Mouse (Mus musculus) CH12.LX (cell line): ENCODE measurements around the gene Aldh9a1. TPM values are rescaled to one million over a fixed set of nuclear protein-coding genes. Genes with fewer than 3 reads are reported as not detected.

Experiments used
- DNase-seq: peaks from one replicate; pipeline ENCODE4 v3.0.0-alpha.2; 2013; ENCODE audit errors: extremely low read depth
- H3K27ac ChIP-seq: 2 replicates; pipeline ENCODE4 v1.5.1; 2012; ENCODE audit warnings: low read depth, mild to moderate bottlenecking, control low read depth, moderate library complexity; ENCODE audit not compliant: insufficient read depth
- H3K27me3 ChIP-seq: replicated peaks from 2 replicates; pipeline ENCODE3; 2012; ENCODE audit warnings: inconsistent platforms
- H3K36me3 ChIP-seq, 2 experiments: replicated peaks in 1 of 2; 2 replicates each; pipeline versions ENCODE3 to v1.6.1; 2012; ENCODE audit warnings: inconsistent platforms in 1 of 2, low read length in 1 of 2, mild to moderate bottlenecking in 1 of 2, mixed read lengths in 1 of 2, moderate library complexity in 1 of 2; ENCODE audit not compliant: control insufficient read depth in 1 of 2, insufficient read depth in 1 of 2
- H3K4me1 ChIP-seq, 2 experiments: 2 replicates each; pipeline ENCODE4 v1.6.1; 2012; ENCODE audit warnings: inconsistent platforms in 1 of 2, moderate library complexity in 1 of 2; ENCODE audit not compliant: insufficient read depth in 2 of 2, control insufficient read depth in 1 of 2
- H3K4me2 ChIP-seq: 2 replicates; pipeline ENCODE4 v1.6.1; 2012; ENCODE audit warnings: low read depth, mild to moderate bottlenecking, control low read depth; ENCODE audit not compliant: poor library complexity, insufficient read depth, severe bottlenecking
- H3K4me3 ChIP-seq, 3 experiments: fragments of 150-350 bp in 1 of 3; sonication (generic) in 1 of 3; replicated peaks in 1 of 3; 2 replicates each; pipeline versions ENCODE3 to v1.5.1; 2011 to 2012; ENCODE audit warnings: low read depth in 2 of 3, low read length in 2 of 3, mild to moderate bottlenecking in 2 of 3, moderate library complexity in 2 of 3, control low read depth in 1 of 3, improper control_type of control experiment in 1 of 3, inconsistent platforms in 1 of 3, mixed read lengths in 1 of 3; ENCODE audit not compliant: poor library complexity in 1 of 3
- H3K79me2 ChIP-seq: replicated peaks from 2 replicates; pipeline ENCODE4 v1.6.1; 2012; ENCODE audit warnings: mild to moderate bottlenecking, moderate library complexity; ENCODE audit not compliant: control insufficient read depth, poor library complexity, insufficient read depth, severe bottlenecking; ENCODE audit errors: extremely low read depth
- H3K9ac ChIP-seq: 2 replicates; pipeline ENCODE4 v1.6.1; 2012; ENCODE audit warnings: low read depth, mild to moderate bottlenecking, control low read depth, moderate library complexity; ENCODE audit not compliant: insufficient read depth
- H3K9me3 ChIP-seq: replicated peaks from 2 replicates; pipeline ENCODE3; 2012; ENCODE audit warnings: low read length, inconsistent platforms, mixed read lengths
- CHD1 ChIP-seq: IDR thresholded peaks from 2 replicates; pipeline ENCODE4 v1.6.1; 2012; ENCODE audit warnings: low read depth, low read length, improper control_type of control experiment, inconsistent platforms
- CTCF ChIP-seq, 2 experiments: IDR thresholded peaks in 1 of 2; conservative IDR thresholded peaks in 1 of 2; 2 replicates each; pipeline ENCODE4 v1.5.1; 2011 to 2012; ENCODE audit warnings: low read depth in 2 of 2, low read length in 2 of 2, improper control_type of control experiment in 1 of 2, inconsistent platforms in 1 of 2, mild to moderate bottlenecking in 1 of 2, moderate library complexity in 1 of 2
- E2F4 ChIP-seq: IDR thresholded peaks from 2 replicates; pipeline ENCODE4 v1.6.1; 2011; ENCODE audit warnings: low read depth, low read length, improper control_type of control experiment; ENCODE audit not compliant: insufficient replicate concordance
- ELF1 ChIP-seq: IDR thresholded peaks from 2 replicates; pipeline ENCODE4 v1.6.1; 2014; ENCODE audit warnings: low read depth, mild to moderate bottlenecking, inconsistent platforms, low read length, improper control_type of control experiment
- EP300 ChIP-seq: IDR thresholded peaks from 2 replicates; pipeline ENCODE4 v1.6.1; 2011; ENCODE audit warnings: low read length, improper control_type of control experiment
- ETS1 ChIP-seq: conservative IDR thresholded peaks from 2 replicates; pipeline ENCODE4 v1.6.1; 2012; ENCODE audit warnings: low read depth, mild to moderate bottlenecking, inconsistent platforms, low read length, improper control_type of control experiment, moderate library complexity
- GABPA ChIP-seq: IDR thresholded peaks from 2 replicates; pipeline ENCODE4 v1.6.1; 2012; ENCODE audit warnings: low read depth, low read length, improper control_type of control experiment, inconsistent platforms; ENCODE audit not compliant: insufficient replicate concordance
- IRF4 ChIP-seq: IDR thresholded peaks from 2 replicates; pipeline ENCODE4 v1.6.1; 2014; ENCODE audit warnings: low read depth, mild to moderate bottlenecking, inconsistent platforms, low read length, improper control_type of control experiment
- JUN ChIP-seq: IDR thresholded peaks from 2 replicates; pipeline ENCODE4 v1.6.1; 2011; ENCODE audit warnings: low read depth, mild to moderate bottlenecking, low read length, improper control_type of control experiment, moderate library complexity; ENCODE audit not compliant: insufficient read depth
- JUND ChIP-seq: conservative IDR thresholded peaks from 2 replicates; pipeline ENCODE4 v1.6.1; 2011; ENCODE audit warnings: low read depth, low read length, improper control_type of control experiment
- MAX ChIP-seq: IDR thresholded peaks from 2 replicates; pipeline ENCODE4 v1.6.1; 2011; ENCODE audit warnings: low read length, improper control_type of control experiment
- NELFE ChIP-seq: IDR thresholded peaks from 2 replicates; pipeline ENCODE4 v1.6.1; 2011; ENCODE audit warnings: low read depth, low read length, improper control_type of control experiment
- POLR2A ChIP-seq: IDR thresholded peaks from 2 replicates; pipeline ENCODE4 v1.6.1; 2011; ENCODE audit warnings: low read depth, mild to moderate bottlenecking, improper control_type of control experiment, low read length
- POLR2AphosphoS2 ChIP-seq: IDR thresholded peaks from 2 replicates; pipeline ENCODE4 v1.6.1; 2011; ENCODE audit warnings: low read depth, low read length, improper control_type of control experiment
- RAD21 ChIP-seq: IDR thresholded peaks from 2 replicates; pipeline ENCODE4 v1.6.1; 2011; ENCODE audit warnings: low read depth, mild to moderate bottlenecking, low read length, improper control_type of control experiment, moderate library complexity
- RCOR1 ChIP-seq: conservative IDR thresholded peaks from 2 replicates; pipeline ENCODE4 v1.6.1; 2012; ENCODE audit warnings: low read depth, mild to moderate bottlenecking, inconsistent platforms, low read length, improper control_type of control experiment
- SMC3 ChIP-seq: IDR thresholded peaks from 2 replicates; pipeline ENCODE4 v1.6.1; 2011; ENCODE audit warnings: low read depth, low read length, improper control_type of control experiment
- TCF12 ChIP-seq: IDR thresholded peaks from 2 replicates; pipeline ENCODE4 v1.6.1; 2014; ENCODE audit warnings: low read depth, mild to moderate bottlenecking, inconsistent platforms, low read length, improper control_type of control experiment
- UBTF ChIP-seq: IDR thresholded peaks from 2 replicates; pipeline ENCODE4 v1.6.1; 2012; ENCODE audit warnings: low read depth, mild to moderate bottlenecking, inconsistent platforms, low read length, improper control_type of control experiment, moderate library complexity
- USF1 ChIP-seq: IDR thresholded peaks from 2 replicates; pipeline ENCODE4 v1.6.1; 2014; ENCODE audit warnings: low read depth, mild to moderate bottlenecking, inconsistent platforms, low read length, improper control_type of control experiment
- ZC3H11A ChIP-seq: IDR thresholded peaks from 2 replicates; pipeline ENCODE4 v1.6.1; 2012; ENCODE audit warnings: low read depth, mild to moderate bottlenecking, inconsistent platforms, low read length, improper control_type of control experiment
- ZMIZ1 ChIP-seq: IDR thresholded peaks from 2 replicates; pipeline ENCODE4 v1.6.1; 2012; ENCODE audit warnings: low read depth, mild to moderate bottlenecking, inconsistent platforms, low read length, improper control_type of control experiment
- ZNF384 ChIP-seq: IDR thresholded peaks from 2 replicates; pipeline ENCODE4 v1.6.1; 2012; ENCODE audit warnings: low read depth, low read length, improper control_type of control experiment, inconsistent platforms
- dilution Hi-C: fragments of 300-500 bp; cut with MboI; formaldehyde crosslinking; loops from 2 replicates; pipeline ENCODE4 v1.14.3; 2020; ENCODE audit warnings: low sequenced_read_pairs; ENCODE audit not compliant: extremely low pct_unique_long_range_greater_than_20kb, extremely low pct_ligation_motif_present
- in situ Hi-C: fragments of 300-500 bp; cut with MboI; formaldehyde crosslinking; loops from 3 replicates; pipeline ENCODE4 v1.14.3; 2019; ENCODE audit warnings: low sequenced_read_pairs, low pct_ligation_motif_present, low pct_unique_long_range_greater_than_20kb, mixed read lengths
- polyA plus RNA-seq: library from polyadenylated mRNA; unstranded; fragments of >175 nt; gene quantifications from 2 replicates; pipeline ENCODE4 v1.2.1, GENCODE M21; 2012; ENCODE audit warnings: low read depth; ENCODE audit not compliant: insufficient read length
- total RNA-seq, 2 experiments: library from RNA; depleted of rRNA; stranded (reverse); fragments of 300-350 nt in 1 of 2; fragments of >200 nt in 1 of 2; gene quantifications; 2 replicates each; pipeline ENCODE4 v1.2.3; 2012 to 2014

The Aldh9a1 gene
- total and polyA plus RNA-seq, 3 experiments = 26.2 to 79.7 (median 31.2) TPM

DNA sequence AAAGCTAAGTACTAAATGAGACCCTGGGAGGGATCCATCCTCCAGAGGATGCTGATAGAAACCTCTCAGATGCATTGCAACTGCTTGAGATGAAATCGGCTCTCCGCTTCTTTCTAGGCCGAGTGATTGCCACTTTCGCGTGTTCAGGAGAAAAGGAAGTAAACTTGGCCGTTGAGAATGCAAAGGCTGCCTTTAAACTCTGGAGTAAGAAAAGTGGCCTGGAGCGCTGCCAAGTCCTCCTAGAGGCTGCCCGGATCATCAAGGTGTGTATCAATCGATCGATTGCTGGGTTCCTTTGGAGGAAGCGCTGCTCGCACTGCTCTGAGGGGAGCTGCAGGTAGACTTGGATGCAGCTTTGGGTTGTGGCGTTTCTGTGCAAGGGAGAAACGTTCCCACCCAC is 2.6 kb downstream of the Aldh9a1 start:
- no peaks in the 10 kb centered on the region for H3K27me3 ChIP-seq
- TF ChIP-seq USF1 (no peak), ELF1 (no peak)
- peaks cover 0 to 8% of the 10 kb centered on the region in 2 experiments; a peak in 2 of 4 replicates for H3K4me1 ChIP-seq
- no peak overlapping the region for H3K27ac ChIP-seq
- DNase-seq = no peak
- H3K9ac ChIP-seq = no peak overlapping the region
- in situ Hi-C loops = no loop called here
- dilution Hi-C loops = no loop called here
- H3K4me2 ChIP-seq = no peak overlapping the region
- H3K9me3 ChIP-seq = no peaks in the 10 kb centered on the region
- H3K4me3 ChIP-seq = no peak overlapping the region
- peaks cover 4% of the 10 kb centered on the region; the same call in 1 of the 2 replicates for H3K79me2 ChIP-seq
- H3K36me3 ChIP-seq = peaks cover 37 to 52% of the 10 kb centered on the region in 2 experiments

DNA sequence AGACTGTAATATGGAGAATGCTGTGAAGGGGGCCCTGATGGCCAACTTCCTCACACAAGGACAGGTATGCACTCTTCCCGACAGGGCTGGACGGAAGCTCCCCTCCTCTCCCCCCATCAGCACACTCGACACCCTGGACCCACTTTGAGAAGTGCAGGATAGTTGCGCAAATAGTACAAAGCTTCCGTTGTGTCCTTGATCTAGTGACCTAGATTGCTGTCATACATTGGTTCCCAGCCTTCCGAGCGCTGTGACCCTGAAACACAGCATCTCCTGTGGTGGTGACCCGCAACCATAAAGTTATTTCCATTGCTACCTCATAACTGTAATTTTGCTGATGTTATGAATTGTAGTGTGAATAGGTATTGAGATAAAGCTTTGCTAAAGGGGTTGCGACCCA is 7.6 kb downstream of the Aldh9a1 start:
- no peak overlapping the region for H3K4me3 ChIP-seq
- peaks cover 64 to 92% of the 10 kb centered on the region in 2 experiments for H3K36me3 ChIP-seq
- in situ Hi-C loops = no loop called here

DNA sequence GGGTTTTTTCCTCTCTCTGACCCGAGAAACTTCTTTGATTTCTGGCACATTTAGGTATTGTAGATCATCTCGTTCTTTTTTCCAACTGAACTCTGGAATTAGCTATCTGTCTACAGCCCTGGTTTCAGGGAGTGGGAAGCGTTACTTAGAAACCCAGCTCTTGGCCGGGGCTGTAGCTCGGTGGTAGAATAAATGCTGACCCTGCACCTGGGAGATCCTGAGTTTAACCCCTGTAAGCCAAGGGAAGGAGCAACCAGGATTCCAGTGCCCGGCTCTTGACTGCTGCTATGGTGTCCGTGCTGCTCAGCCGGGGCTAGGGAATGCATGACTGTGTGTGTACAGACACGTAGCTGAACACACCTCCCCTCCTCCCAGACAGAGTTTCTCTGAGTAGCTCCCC is 8.9 kb downstream of the Aldh9a1 start:
- Histone ChIP-seq H3K36me3 (peaks cover 62 to 95% of the 10 kb centered on the region in 2 experiments), H3K9me3 (no peaks in the 10 kb centered on the region), H3K4me2 (no peak overlapping the region), H3K27ac (no peak overlapping the region), H3K9ac (no peak overlapping the region), H3K4me1 (no peaks in the 10 kb centered on the region), H3K27me3 (no peaks in the 10 kb centered on the region), H3K4me3 (no peak overlapping the region), H3K79me2 (no peaks in the 10 kb centered on the region)
- dilution Hi-C loops (no loop called here), in situ Hi-C loops (no loop called here)
- TF ChIP-seq ZNF384 (no peak), MAX (no peak), JUND (no peak), POLR2A (no peak), JUN (no peak), UBTF (no peak), CTCF (conservative IDR thresholded peaks at IDR 0.05 in 1 of 2, IDR thresholded peaks at IDR 0.05 in 1 of 2; ENCODE audit: low read depth in 2 of 2, low read length in 2 of 2) (no peak), CHD1 (no peak), NELFE (no peak), ELF1 (no peak), ZMIZ1 (no peak), IRF4 (no peak), RAD21 (no peak), E2F4 (no peak), EP300 (no peak), SMC3 (no peak), ZC3H11A (no peak), GABPA (no peak), TCF12 (no peak), ETS1 (no peak)
- no peak for DNase-seq

More for the DNA sequence above, 7.6 kb downstream of the Aldh9a1 start:
- Histone ChIP-seq H3K79me2 (no peaks in the 10 kb centered on the region), H3K4me2 (no peak overlapping the region), H3K9me3 (no peaks in the 10 kb centered on the region), H3K9ac (no peak overlapping the region), H3K27me3 (no peaks in the 10 kb centered on the region), H3K4me1 (peaks cover 0 to 1% of the 10 kb centered on the region in 2 experiments; a peak in 1 of 4 replicates), H3K27ac (no peak overlapping the region)
- TF ChIP-seq RCOR1 (no peak), POLR2AphosphoS2 (no peak)
- dilution Hi-C loops = no loop called here
- no peak for DNase-seq
